Mouse (Mus musculus) MEL (cell line): ENCODE measurements at regions not wholly inside any gene's neighbourhood (a gene's known extent, or its start where the extent isn't known, plus 50 kb on each side); places are given as distances from the start of the nearest gene placed in this dataset.

Experiments
- DNase-seq: peaks from one replicate; pipeline ENCODE4 v3.0.0; 2011; ENCODE audit warnings: low read depth, low spot score
- H3K27ac ChIP-seq: 2 replicates; pipeline ENCODE4 v1.5.1; 2012; ENCODE audit warnings: low read depth, mild to moderate bottlenecking, control low read depth, low read length, moderate library complexity; ENCODE audit not compliant: control insufficient read depth
- H3K27me3 ChIP-seq, 2 experiments: fragments of 150-350 bp in 1 of 2; sonication (generic) in 1 of 2; 2 replicates each; pipeline ENCODE4 v1.6.1; 2012; ENCODE audit warnings: low read length in 2 of 2, mild to moderate bottlenecking in 2 of 2, improper control_type of control experiment in 1 of 2, moderate library complexity in 1 of 2; ENCODE audit not compliant: insufficient read depth in 2 of 2, control insufficient read depth in 1 of 2
- H3K36me3 ChIP-seq, 2 experiments: 2 replicates each; pipeline ENCODE4 v1.6.1; 2012 to 2014; ENCODE audit warnings: low read length in 2 of 2, improper control_type of control experiment in 1 of 2, inconsistent platforms in 1 of 2, mild to moderate bottlenecking in 1 of 2; ENCODE audit not compliant: insufficient read depth in 2 of 2, control insufficient read depth in 1 of 2
- H3K4me1 ChIP-seq, 2 experiments: fragments of 150-350 bp in 1 of 2; sonication (generic) in 1 of 2; 2 replicates each; pipeline ENCODE4 v1.6.1; 2012; ENCODE audit warnings: low read length in 2 of 2, improper control_type of control experiment in 1 of 2, mild to moderate bottlenecking in 1 of 2; ENCODE audit not compliant: insufficient read depth in 2 of 2, control insufficient read depth in 1 of 2
- H3K4me3 ChIP-seq, 2 experiments: fragments of 150-350 bp in 1 of 2; sonication (generic) in 1 of 2; 2 replicates each; pipeline ENCODE4 v1.5.1; 2012; ENCODE audit warnings: low read depth in 2 of 2, low read length in 2 of 2, mild to moderate bottlenecking in 2 of 2, moderate library complexity in 2 of 2, control low read depth in 1 of 2, improper control_type of control experiment in 1 of 2; ENCODE audit not compliant: control insufficient read depth in 1 of 2, insufficient read depth in 1 of 2
- H3K79me2 ChIP-seq: 2 replicates; pipeline ENCODE4 v1.6.1; 2012; ENCODE audit warnings: mild to moderate bottlenecking, low read length, moderate library complexity; ENCODE audit not compliant: control insufficient read depth, poor library complexity, insufficient read depth
- H3K9ac ChIP-seq: 2 replicates; pipeline ENCODE4 v1.6.1; 2012; ENCODE audit warnings: low read depth, mild to moderate bottlenecking, control low read depth, low read length, moderate library complexity; ENCODE audit not compliant: control insufficient read depth, poor library complexity, severe bottlenecking
- H3K9me3 ChIP-seq: fragments of 150-350 bp; sonication (generic); replicated peaks from 2 replicates; pipeline ENCODE4 v1.6.1; 2012; ENCODE audit warnings: mild to moderate bottlenecking, low read length, improper control_type of control experiment, moderate library complexity; ENCODE audit not compliant: insufficient read depth
- BHLHE40 ChIP-seq: IDR thresholded peaks from 2 replicates; pipeline ENCODE4 v1.6.1; 2012; ENCODE audit warnings: low read depth, mild to moderate bottlenecking, inconsistent platforms, low read length, improper control_type of control experiment, borderline replicate concordance
- CHD2 ChIP-seq: IDR thresholded peaks from 2 replicates; pipeline ENCODE4 v1.6.1; 2011; ENCODE audit warnings: low read length, improper control_type of control experiment
- CTCF ChIP-seq, 3 experiments: IDR thresholded peaks in 2 of 3; conservative IDR thresholded peaks in 1 of 3; 2 replicates each; pipeline ENCODE4 v1.5.1; 2011 to 2012; ENCODE audit warnings: low read length in 3 of 3, low read depth in 2 of 3, mild to moderate bottlenecking in 2 of 3, improper control_type of control experiment in 1 of 3, inconsistent platforms in 1 of 3, mixed read lengths in 1 of 3, moderate library complexity in 1 of 3; ENCODE audit not compliant: control insufficient read depth in 1 of 3, insufficient read depth in 1 of 3, poor library complexity in 1 of 3, severe bottlenecking in 1 of 3
- ELF1 ChIP-seq: IDR thresholded peaks from 2 replicates; pipeline ENCODE4 v1.6.1; 2014; ENCODE audit warnings: low read depth, mild to moderate bottlenecking, inconsistent platforms, low read length, improper control_type of control experiment, moderate library complexity
- EP300 ChIP-seq, 2 experiments: IDR thresholded peaks; 2 replicates each; pipeline ENCODE4 v1.6.1; 2011; ENCODE audit warnings: improper control_type of control experiment in 2 of 2, low read length in 2 of 2, low read depth in 1 of 2, mild to moderate bottlenecking in 1 of 2
- ETS1 ChIP-seq: IDR thresholded peaks from 2 replicates; pipeline ENCODE4 v1.6.1; 2012; ENCODE audit warnings: low read depth, mild to moderate bottlenecking, inconsistent platforms, low read length, improper control_type of control experiment, moderate library complexity
- GABPA ChIP-seq: IDR thresholded peaks from 2 replicates; pipeline ENCODE4 v1.6.1; 2012; ENCODE audit warnings: low read depth, mild to moderate bottlenecking, inconsistent platforms, low read length, improper control_type of control experiment, moderate library complexity
- HCFC1 ChIP-seq: IDR thresholded peaks from 2 replicates; pipeline ENCODE4 v1.6.1; 2012; ENCODE audit warnings: low read depth, mild to moderate bottlenecking, inconsistent platforms, low read length, improper control_type of control experiment, moderate library complexity
- JUND ChIP-seq: IDR thresholded peaks from 2 replicates; pipeline ENCODE4 v1.6.1; 2011; ENCODE audit warnings: low read depth, mild to moderate bottlenecking, improper control_type of control experiment, low read length
- MAFK ChIP-seq: IDR thresholded peaks from 2 replicates; pipeline ENCODE4 v1.6.1; 2011; ENCODE audit warnings: low read depth, mild to moderate bottlenecking, low read length, improper control_type of control experiment, borderline replicate concordance
- MAX ChIP-seq: IDR thresholded peaks from 2 replicates; pipeline ENCODE4 v1.6.1; 2011; ENCODE audit warnings: low read length, improper control_type of control experiment
- MAZ ChIP-seq: IDR thresholded peaks from 2 replicates; pipeline ENCODE4 v1.6.1; 2012; ENCODE audit warnings: low read depth, mild to moderate bottlenecking, inconsistent platforms, low read length, improper control_type of control experiment
- MEF2A ChIP-seq: IDR thresholded peaks from 2 replicates; pipeline ENCODE4 v1.6.1; 2014; ENCODE audit warnings: low read depth, mild to moderate bottlenecking, inconsistent platforms, low read length, improper control_type of control experiment; ENCODE audit not compliant: poor library complexity, insufficient replicate concordance, severe bottlenecking; ENCODE audit errors: extremely low read depth
- MYB ChIP-seq: IDR thresholded peaks from 2 replicates; pipeline ENCODE4 v1.6.1; 2011; ENCODE audit warnings: mild to moderate bottlenecking, low read depth, low read length, improper control_type of control experiment
- MYC ChIP-seq: IDR thresholded peaks from 2 replicates; pipeline ENCODE4 v1.6.1; 2011; ENCODE audit warnings: low read depth, mild to moderate bottlenecking, low read length, improper control_type of control experiment, moderate library complexity
- POLR2A ChIP-seq, 2 experiments: IDR thresholded peaks; 2 replicates each; pipeline ENCODE4 v1.6.1; 2011 to 2012; ENCODE audit warnings: low read length in 2 of 2, mild to moderate bottlenecking in 2 of 2, control low read depth in 1 of 2, improper control_type of control experiment in 1 of 2, low read depth in 1 of 2, moderate library complexity in 1 of 2; ENCODE audit not compliant: control insufficient read depth in 1 of 2, insufficient read depth in 1 of 2, poor library complexity in 1 of 2
- POLR2AphosphoS2 ChIP-seq: IDR thresholded peaks from 2 replicates; pipeline ENCODE4 v1.6.1; 2011; ENCODE audit warnings: low read length, improper control_type of control experiment
- RAD21 ChIP-seq: IDR thresholded peaks from 2 replicates; pipeline ENCODE4 v1.6.1; 2011; ENCODE audit warnings: mild to moderate bottlenecking, low read depth, low read length, improper control_type of control experiment
- SIN3A ChIP-seq: IDR thresholded peaks from 2 replicates; pipeline ENCODE4 v1.6.1; 2012; ENCODE audit warnings: low read length, improper control_type of control experiment, inconsistent platforms
- TBP ChIP-seq: IDR thresholded peaks from 2 replicates; pipeline ENCODE4 v1.8.0; 2011; ENCODE audit warnings: low read depth, low read length, improper control_type of control experiment
- TCF12 ChIP-seq: IDR thresholded peaks from 2 replicates; pipeline ENCODE4 v1.6.1; 2014; ENCODE audit warnings: low read depth, mild to moderate bottlenecking, inconsistent platforms, low read length, improper control_type of control experiment, moderate library complexity
- UBTF ChIP-seq: IDR thresholded peaks from 2 replicates; pipeline ENCODE4 v1.6.1; 2012; ENCODE audit warnings: low read depth, mild to moderate bottlenecking, inconsistent platforms, low read length, improper control_type of control experiment, moderate library complexity, borderline replicate concordance; ENCODE audit not compliant: insufficient read depth
- USF1 ChIP-seq: IDR thresholded peaks from 2 replicates; pipeline ENCODE4 v1.6.1; 2014; ENCODE audit warnings: low read depth, mild to moderate bottlenecking, inconsistent platforms, low read length, improper control_type of control experiment, moderate library complexity
- USF2 ChIP-seq, 2 experiments: IDR thresholded peaks; 2 replicates each; pipeline ENCODE4 v1.6.1; 2011 to 2012; ENCODE audit warnings: improper control_type of control experiment in 2 of 2, low read length in 2 of 2, borderline replicate concordance in 1 of 2, inconsistent platforms in 1 of 2, low read depth in 1 of 2, mild to moderate bottlenecking in 1 of 2; ENCODE audit not compliant: insufficient read depth in 1 of 2
- ZKSCAN1 ChIP-seq: IDR thresholded peaks from 2 replicates; pipeline ENCODE4 v1.6.1; 2012; ENCODE audit warnings: low read depth, mild to moderate bottlenecking, inconsistent platforms, low read length, improper control_type of control experiment, moderate library complexity
- ZMIZ1 ChIP-seq: IDR thresholded peaks from 2 replicates; pipeline ENCODE4 v1.6.1; 2012; ENCODE audit warnings: low read depth, mild to moderate bottlenecking, inconsistent platforms, low read length, improper control_type of control experiment, moderate library complexity
- ZNF384 ChIP-seq: IDR thresholded peaks from 2 replicates; pipeline ENCODE4 v1.6.1; 2012; ENCODE audit warnings: low read depth, mild to moderate bottlenecking, inconsistent platforms, low read length, improper control_type of control experiment

DNA sequence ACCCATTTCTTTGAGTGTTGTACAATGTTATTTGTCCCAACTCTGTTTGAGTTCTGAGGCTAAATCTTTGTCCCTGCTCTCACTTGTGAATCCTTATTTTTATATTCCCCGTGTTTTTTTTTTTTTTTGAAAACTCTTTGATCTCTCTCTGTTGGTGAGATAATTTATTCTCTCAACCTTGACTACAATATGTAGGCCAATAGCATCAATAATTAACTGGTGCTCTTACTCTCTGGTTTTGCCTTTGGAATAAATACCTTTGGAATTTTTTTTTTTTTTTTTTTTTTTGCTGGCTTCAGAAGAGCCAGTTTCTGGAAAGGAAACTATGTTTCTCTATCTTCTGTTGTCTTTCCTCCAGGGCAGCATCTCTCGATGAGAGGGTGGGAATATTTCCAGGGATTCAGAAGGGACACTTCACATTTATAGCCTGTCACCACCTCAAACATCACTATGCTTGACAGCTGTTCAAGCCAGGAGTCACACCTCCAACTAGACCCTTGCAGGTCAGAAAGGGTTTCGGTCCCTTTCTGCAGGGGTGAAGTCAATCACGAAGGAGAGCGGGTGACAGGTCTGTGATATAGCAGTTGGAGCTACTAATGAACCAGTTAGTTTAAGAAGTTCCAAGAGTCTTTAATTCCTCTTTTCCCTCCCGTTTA lies 330.9 kb upstream of the Fam241a start:
- H3K9me3 ChIP-seq, result no peaks in the 10 kb centered on the region
- no peak for DNase-seq
- no peak overlapping the region for H3K9ac ChIP-seq
- no peaks in the 10 kb centered on the region for H3K36me3 ChIP-seq
- no peak for TF ChIP-seq ZNF384
- no peak for TF ChIP-seq GABPA
- no peak for TF ChIP-seq USF1
- TF ChIP-seq CTCF (IDR thresholded peaks at IDR 0.05 in 2 of 3, conservative IDR thresholded peaks at IDR 0.05 in 1 of 3; ENCODE audit: control insufficient read depth in 1 of 3, insufficient read depth in 1 of 3, low read depth in 2 of 3, low read length in 3 of 3, poor library complexity in 1 of 3, severe bottlenecking in 1 of 3), result no peak
- no peak for TF ChIP-seq USF2 (IDR thresholded peaks at IDR 0.05; ENCODE audit: borderline replicate concordance in 1 of 2, insufficient read depth in 1 of 2, low read depth in 1 of 2, low read length in 2 of 2)
- no peak for TF ChIP-seq CHD2
- no peak for TF ChIP-seq EP300 (IDR thresholded peaks at IDR 0.05; ENCODE audit: low read depth in 1 of 2, low read length in 2 of 2)
- TF ChIP-seq HCFC1, result no peak
- no peak for TF ChIP-seq ZKSCAN1
- TF ChIP-seq MYB, result no peak
- no peak for TF ChIP-seq ELF1
- no peak for TF ChIP-seq MAFK
- TF ChIP-seq TBP, result no peak
- no peak for TF ChIP-seq UBTF
- TF ChIP-seq MEF2A, result no peak
- no peak for TF ChIP-seq SIN3A
- TF ChIP-seq POLR2AphosphoS2, result no peak
- no peak for TF ChIP-seq TCF12
- no peak for TF ChIP-seq ETS1
- no peak for TF ChIP-seq MYC
- TF ChIP-seq, all 39 proteins: peak for 0
- Histone ChIP-seq H3K79me2 (no peaks in the 10 kb centered on the region), H3K27me3 (no peaks in the 10 kb centered on the region), H3K27ac (no peak overlapping the region), H3K4me1 (no peaks in the 10 kb centered on the region), H3K4me3 (no peak overlapping the region)

DNA sequence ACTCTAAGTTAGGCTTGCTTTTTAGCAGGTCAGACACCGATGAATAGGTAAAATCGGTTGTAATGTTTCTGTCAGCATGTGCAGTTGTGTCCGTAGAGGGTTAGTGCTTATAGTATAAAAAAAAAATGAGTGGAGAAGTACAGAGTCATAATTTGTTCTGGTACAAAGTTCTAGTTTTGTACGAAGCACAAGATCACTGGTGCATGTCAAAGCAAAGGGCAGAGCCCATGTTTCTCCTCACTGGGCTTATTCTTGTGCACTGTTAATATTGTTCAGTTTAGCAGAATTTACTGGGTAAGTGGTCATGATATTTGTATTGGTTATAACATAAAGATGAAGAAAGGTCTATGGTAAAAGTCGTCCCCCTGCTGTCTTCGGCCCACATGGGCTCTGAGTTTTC lies 330.4 kb upstream of the Fam241a start:
- Histone ChIP-seq H3K9ac (no peak overlapping the region), H3K79me2 (no peaks in the 10 kb centered on the region), H3K27me3 (no peaks in the 10 kb centered on the region), H3K27ac (no peak overlapping the region), H3K4me1 (no peaks in the 10 kb centered on the region), H3K4me3 (no peak overlapping the region), H3K9me3 (no peaks in the 10 kb centered on the region), H3K36me3 (no peaks in the 10 kb centered on the region)
- no peak for DNase-seq
- TF ChIP-seq USF2 (IDR thresholded peaks at IDR 0.05; ENCODE audit: borderline replicate concordance in 1 of 2, insufficient read depth in 1 of 2, low read depth in 1 of 2, low read length in 2 of 2) (no peak), HCFC1 (no peak), ELF1 (no peak), POLR2A (IDR thresholded peaks at IDR 0.05; ENCODE audit: control insufficient read depth in 1 of 2, insufficient read depth in 1 of 2, low read depth in 1 of 2, low read length in 2 of 2, poor library complexity in 1 of 2) (no peak), CHD2 (no peak), TBP (no peak), MAX (no peak), ZMIZ1 (no peak), SIN3A (no peak), BHLHE40 (no peak), JUND (no peak), MYC (no peak), MYB (no peak), MAZ (no peak), RAD21 (no peak), ZNF384 (no peak)
